Mouse (Mus musculus): Measurements from ENCODE around the gene Dnm3.

Dnm3 gene

DNA sequence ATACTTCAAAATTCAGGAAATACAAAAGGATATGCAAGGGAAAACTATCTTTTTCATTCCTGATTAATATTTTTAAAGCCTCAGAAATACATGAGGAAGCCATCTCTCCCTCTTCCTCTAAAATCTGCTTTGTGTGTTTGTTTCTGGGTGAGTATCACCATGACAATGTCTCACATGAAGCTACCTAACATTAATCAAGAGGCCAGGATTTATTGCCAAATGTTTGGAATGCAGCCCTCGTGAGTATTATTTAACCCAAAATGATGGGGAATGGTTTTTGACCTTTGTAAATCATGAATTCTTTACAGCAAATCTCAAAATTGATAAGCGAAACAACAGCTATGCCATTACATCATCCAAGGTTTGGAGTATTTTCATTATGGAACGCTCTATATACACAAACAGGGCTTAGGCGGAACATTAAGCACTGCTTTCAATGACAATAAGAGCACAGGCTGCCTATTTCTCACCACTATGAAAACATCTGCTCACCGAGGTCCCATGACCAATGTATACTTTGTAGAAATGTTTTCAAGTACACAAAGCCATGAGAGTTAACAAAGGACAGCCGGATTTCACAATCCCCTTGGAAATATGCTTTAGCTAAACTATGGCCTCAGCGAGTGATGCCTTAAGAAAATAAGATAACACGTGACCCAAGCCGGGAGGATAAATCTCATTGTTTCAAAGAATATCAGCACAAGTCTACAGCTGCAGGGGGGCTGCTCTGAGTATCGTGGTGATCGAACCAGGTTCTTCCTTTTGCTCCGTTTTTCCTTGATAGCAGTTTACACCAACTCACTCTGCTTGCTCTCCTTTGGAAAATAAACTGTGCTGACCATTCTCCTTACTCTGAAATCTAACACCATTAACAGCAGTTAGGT lies 275.1 kb downstream of the Dnm3 start:
- in situ Hi-C loops (cut with MboI; ENCODE audit: low pct_unique_long_range_greater_than_20kb in 1 of 2, low sequenced_read_pairs in 2 of 2, unreplicated experiment in 1 of 2), result no loop called here

- in situ Hi-C loops (cut with MboI; ENCODE audit: low pct_unique_long_range_greater_than_20kb in 1 of 2, low sequenced_read_pairs in 2 of 2, unreplicated experiment in 1 of 2), result no loop called here
Measured at GRCm38 (mm10) chr1:162200446-162200845, 277.4 kb downstream of the Dnm3 start.

GRCm38 (mm10) chr1:162196812-162197680 lies 280.8 kb downstream of the Dnm3 start:
- in situ Hi-C loops (cut with MboI; ENCODE audit: low pct_unique_long_range_greater_than_20kb in 1 of 2, low sequenced_read_pairs in 2 of 2, unreplicated experiment in 1 of 2), result no loop called here

DNA sequence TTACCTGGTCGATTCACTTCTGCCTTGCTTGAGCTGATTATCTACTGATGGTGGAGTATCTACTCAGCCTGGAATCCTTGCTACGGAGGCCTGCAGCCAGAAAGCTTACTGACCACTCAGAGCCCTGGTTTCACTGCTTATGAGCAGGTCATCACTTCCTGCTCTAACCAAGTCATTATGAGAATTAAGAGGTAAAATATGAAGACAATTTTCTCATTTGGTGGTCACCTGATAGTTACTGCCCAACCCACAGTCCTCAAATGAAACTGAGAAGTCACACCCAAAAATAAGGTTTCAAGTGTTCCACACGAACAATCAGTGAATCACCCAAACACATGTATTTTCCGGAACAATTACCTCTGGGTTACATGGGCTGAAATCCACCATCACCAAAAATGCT lies 289.1 kb downstream of the Dnm3 start:
- in situ Hi-C loops (cut with MboI; ENCODE audit: low pct_unique_long_range_greater_than_20kb in 1 of 2, low sequenced_read_pairs in 2 of 2, unreplicated experiment in 1 of 2), result no loop called here

DNA sequence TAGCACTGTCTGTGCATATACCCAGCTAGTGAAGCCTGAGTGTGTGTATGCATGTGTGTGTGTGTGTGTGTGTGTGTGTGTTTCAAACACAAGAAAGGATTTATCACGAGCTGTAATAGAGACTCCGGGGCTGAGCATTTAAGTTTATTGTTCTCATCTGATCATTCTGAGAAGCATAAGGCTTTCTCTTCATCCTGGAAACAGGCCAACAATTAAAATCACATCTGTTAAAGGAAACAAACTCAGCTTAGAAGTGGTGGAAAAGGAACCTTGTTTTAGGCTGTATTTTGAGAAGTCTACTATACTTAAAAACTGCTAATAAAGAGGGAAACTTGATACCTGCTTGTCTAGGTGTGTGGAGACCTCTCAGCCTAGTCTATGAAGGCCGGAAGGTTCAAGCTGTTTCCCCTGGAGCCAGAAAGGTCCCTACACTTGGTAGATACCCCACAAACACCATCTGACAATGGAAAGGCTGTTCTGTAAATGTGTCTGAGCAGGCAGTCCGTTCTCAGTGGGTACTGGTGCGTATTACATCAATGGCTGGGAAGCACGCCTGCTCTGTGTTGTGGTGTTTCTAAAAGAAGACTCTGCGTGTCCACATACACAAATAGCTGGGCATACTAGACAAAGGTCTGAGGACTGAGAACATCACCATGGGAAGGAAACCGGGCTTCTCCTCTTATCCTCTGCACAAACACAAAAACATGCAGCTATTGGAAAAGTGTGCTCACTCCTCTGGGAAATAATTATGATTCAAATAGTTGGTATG lies 290.3 kb downstream of the Dnm3 start:
- in situ Hi-C loops (cut with MboI; ENCODE audit: low pct_unique_long_range_greater_than_20kb in 1 of 2, low sequenced_read_pairs in 2 of 2, unreplicated experiment in 1 of 2), result no loop called here

GRCm38 (mm10) chr1:162186470-162187351 lies 291.1 kb downstream of the Dnm3 start:
- in situ Hi-C loops (cut with MboI; ENCODE audit: low pct_unique_long_range_greater_than_20kb in 1 of 2, low sequenced_read_pairs in 2 of 2, unreplicated experiment in 1 of 2), result no loop called here

- in situ Hi-C loops (cut with MboI; ENCODE audit: low pct_unique_long_range_greater_than_20kb in 1 of 2, low sequenced_read_pairs in 2 of 2, unreplicated experiment in 1 of 2), result no loop called here
Measured at GRCm38 (mm10) chr1:162184003-162184748, 293.7 kb downstream of the Dnm3 start.

DNA sequence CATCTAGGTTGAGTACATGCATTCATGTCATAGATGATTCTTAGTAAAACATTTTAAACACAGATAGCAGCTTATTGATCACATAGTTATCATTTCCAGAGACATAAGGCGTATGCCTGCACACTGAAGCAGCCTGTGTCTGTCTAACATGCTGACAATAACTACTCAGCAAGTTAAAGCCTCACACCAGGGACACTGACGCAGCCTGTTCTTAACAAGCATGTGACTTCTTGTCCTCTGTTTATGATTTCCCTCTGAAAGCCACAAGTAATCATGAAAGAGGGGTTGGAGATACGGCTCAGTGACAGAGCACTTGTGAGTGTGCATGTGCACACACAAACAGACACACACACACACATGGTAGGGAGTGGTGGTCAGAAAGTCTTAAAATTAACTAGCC lies 294.4 kb downstream of the Dnm3 start:
- in situ Hi-C loops (cut with MboI; ENCODE audit: low pct_unique_long_range_greater_than_20kb in 1 of 2, low sequenced_read_pairs in 2 of 2, unreplicated experiment in 1 of 2), result no loop called here

GRCm38 (mm10) chr1:162181187-162181975 lies 296.5 kb downstream of the Dnm3 start:
- in situ Hi-C loops (cut with MboI; ENCODE audit: low pct_unique_long_range_greater_than_20kb in 1 of 2, low sequenced_read_pairs in 2 of 2, unreplicated experiment in 1 of 2), result no loop called here

DNA sequence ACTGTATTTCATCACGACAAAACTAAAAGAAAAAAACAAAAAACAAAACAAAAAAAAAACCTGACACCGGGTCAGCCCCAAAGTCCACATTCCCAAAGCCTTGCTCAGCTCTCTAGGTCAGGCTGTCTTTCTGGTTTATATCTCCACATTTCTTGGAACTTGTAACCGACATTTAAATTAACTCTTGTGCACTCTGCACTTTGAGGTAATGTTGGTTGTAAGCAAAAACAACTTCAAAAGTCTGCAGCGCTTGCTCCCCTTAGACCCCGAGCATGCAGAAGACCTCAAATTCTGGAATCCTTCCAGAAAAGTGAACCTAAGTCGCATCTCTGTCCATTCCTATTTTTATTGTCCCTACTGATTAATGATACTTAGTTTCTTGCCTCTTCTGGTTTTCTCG lies 297.4 kb downstream of the Dnm3 start:
- in situ Hi-C loops (cut with MboI; ENCODE audit: low pct_unique_long_range_greater_than_20kb in 1 of 2, low sequenced_read_pairs in 2 of 2, unreplicated experiment in 1 of 2), result no loop called here

DNA sequence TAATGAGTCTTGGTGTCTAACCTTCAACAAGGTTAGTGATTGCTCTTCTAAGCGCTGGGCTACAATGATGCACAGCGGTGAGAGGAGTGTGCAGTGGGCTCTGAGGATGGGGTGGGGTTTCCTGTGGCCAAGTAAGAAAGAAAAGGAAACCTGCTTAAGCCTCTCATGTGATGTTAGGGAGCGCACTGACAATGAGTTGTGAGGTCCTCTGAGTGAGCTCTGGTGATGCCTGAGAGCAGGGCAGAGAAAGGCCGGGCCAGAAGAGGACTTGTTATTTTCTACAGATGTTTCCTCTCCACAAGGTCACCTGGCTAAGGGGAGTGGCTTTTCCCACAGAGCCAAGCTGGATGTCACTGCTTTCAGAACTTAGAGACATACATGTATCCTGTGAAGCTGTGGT lies 298.4 kb downstream of the Dnm3 start:
- in situ Hi-C loops (cut with MboI; ENCODE audit: low pct_unique_long_range_greater_than_20kb in 1 of 2, low sequenced_read_pairs in 2 of 2, unreplicated experiment in 1 of 2), result no loop called here

DNA sequence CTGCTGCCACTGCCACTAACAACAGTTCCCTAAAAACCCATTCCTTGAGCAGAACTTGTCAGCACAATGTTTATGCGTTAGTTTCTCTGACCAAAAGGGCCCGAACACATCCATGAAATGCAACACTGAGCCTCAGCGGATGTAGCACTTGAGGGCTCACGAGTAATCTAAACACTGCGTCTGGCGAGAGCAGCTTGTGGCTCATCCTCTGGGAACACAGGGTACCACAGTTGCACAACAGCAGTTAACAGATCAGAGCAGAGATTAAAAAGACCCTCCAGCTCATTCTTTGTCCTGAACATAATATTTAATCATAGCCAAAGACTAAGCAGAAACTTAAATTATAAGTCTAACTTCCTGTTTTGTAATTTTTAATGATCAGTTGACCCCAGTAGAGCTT lies 305.0 kb downstream of the Dnm3 start:
- in situ Hi-C loops (cut with MboI; ENCODE audit: low pct_unique_long_range_greater_than_20kb in 1 of 2, low sequenced_read_pairs in 2 of 2, unreplicated experiment in 1 of 2), result no loop called here

GRCm38 (mm10) chr1:162163687-162164484 lies 313.9 kb downstream of the Dnm3 start:
- in situ Hi-C loops (cut with MboI; ENCODE audit: low pct_unique_long_range_greater_than_20kb in 1 of 2, low sequenced_read_pairs in 2 of 2, unreplicated experiment in 1 of 2), result no loop called here

DNA sequence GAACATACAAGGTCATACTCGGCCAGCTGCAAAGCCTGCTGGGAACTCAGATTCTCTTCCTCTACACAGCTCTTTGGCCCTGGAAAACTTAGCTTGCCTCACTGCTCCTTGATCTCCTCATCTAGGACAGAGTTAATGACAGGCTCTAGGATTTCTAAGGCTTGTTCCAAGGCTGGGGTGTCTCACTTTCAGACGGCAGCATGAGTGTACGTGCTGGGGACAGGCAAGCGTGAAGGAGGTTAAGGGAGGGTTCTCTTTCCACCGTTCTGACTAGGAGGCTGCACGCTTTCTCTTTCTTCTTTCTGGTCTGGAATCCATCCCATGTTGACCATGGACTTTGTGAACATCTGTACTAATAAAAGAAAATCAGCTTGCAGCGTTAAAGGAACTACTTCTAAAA lies 315.2 kb downstream of the Dnm3 start:
- in situ Hi-C loops (cut with MboI; ENCODE audit: low pct_unique_long_range_greater_than_20kb in 1 of 2, low sequenced_read_pairs in 2 of 2, unreplicated experiment in 1 of 2), result no loop called here

DNA sequence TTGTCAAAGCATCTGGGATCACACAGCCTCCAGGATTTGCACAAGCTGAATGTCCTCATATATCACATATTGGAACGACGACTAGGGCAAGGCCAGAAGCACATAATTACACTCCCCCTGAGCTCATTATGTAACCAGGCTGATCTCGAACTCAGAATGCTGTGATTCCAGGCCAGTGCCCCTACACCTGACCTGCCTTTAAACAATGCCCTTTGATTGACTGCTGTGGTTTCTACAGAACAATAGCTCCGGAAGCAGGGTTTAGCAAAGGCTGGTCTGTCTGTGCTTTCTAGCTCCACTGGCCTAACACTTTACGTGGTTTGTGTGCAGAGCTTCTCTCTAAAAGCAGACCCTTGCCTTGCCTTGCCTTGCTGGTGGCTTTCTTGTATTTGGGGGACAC lies 315.6 kb downstream of the Dnm3 start:
- in situ Hi-C loops (cut with MboI; ENCODE audit: low pct_unique_long_range_greater_than_20kb in 1 of 2, low sequenced_read_pairs in 2 of 2, unreplicated experiment in 1 of 2), result no loop called here

GRCm38 (mm10) chr1:162160718-162161117 lies 317.1 kb downstream of the Dnm3 start:
- in situ Hi-C loops (cut with MboI; ENCODE audit: low pct_unique_long_range_greater_than_20kb in 1 of 2, low sequenced_read_pairs in 2 of 2, unreplicated experiment in 1 of 2), result no loop called here
